Mouse (Mus musculus): ENCODE data around the gene 4930519P11Rik. TPM values are rescaled to one million over a fixed set of nuclear protein-coding genes. Genes with fewer than 3 reads are reported as not detected.

Gene 4930519P11Rik
- polyA plus RNA-seq, 2 experiments: 0.16 TPM; not detected in 1

DNA sequence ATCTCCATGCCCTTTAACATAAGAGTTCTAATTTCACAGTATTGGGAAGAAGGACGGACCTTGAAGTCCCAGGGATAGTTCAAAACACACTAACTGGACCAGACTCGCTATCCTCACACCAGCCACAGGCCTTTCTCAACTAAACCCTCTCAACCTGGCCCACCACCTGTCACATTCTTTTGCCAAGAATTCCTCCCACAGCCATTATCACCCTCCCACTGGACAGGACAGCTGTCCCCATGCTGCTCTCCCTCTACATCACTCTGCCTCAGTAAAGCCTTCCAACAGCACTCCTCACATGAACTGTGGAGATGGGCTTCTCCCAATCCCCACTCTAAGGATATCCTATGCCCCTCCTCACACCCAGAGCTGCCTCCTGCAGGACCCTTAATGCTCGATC lies 47.7 kb downstream of the 4930519P11Rik start:
- Histone ChIP-seq H3K4me2 (replicated peaks; ENCODE audit: low read depth, low read length, severe bottlenecking) (no peak overlapping the region), H3K9ac (ENCODE audit: low read depth, low read length, severe bottlenecking) (peak overlapping the region; percentile 9; the same call in 1 of the 2 replicates), H3K9me3 (ENCODE audit: control insufficient read depth, low read length) (no peaks in the 10 kb centered on the region), H3K36me3 (ENCODE audit: control insufficient read depth, insufficient read depth, low read length) (peaks cover 34% of the 10 kb centered on the region), H3K27ac (replicated peaks; ENCODE audit: low read depth, low read length) (0 out of 2 replicates have a peak overlapping the region, but pooled peaks have one; percentile 1), H3K27me3 (ENCODE audit: control insufficient read depth, insufficient read depth, low read length) (no peaks in the 10 kb centered on the region), H3K4me1 (ENCODE audit: control insufficient read depth, insufficient read depth, low read length) (peaks cover 27% of the 10 kb centered on the region), H3K4me3 (replicated peaks; ENCODE audit: low read length) (no peak overlapping the region)
- ATAC-seq (ENCODE audit: low FRiP score, low read depth) (0 out of 2 replicates have a peak, but pooled peaks have one; percentile 5), DNase-seq (ENCODE audit: low spot score) (no peak)
- no peak for TF ChIP-seq POLR2A (IDR thresholded peaks at IDR 0.05; ENCODE audit: borderline replicate concordance, extremely low read depth, insufficient read depth, insufficient read length)
- 76% methylated on average over 3 of the region's 3 CpGs for WGBS

DNA sequence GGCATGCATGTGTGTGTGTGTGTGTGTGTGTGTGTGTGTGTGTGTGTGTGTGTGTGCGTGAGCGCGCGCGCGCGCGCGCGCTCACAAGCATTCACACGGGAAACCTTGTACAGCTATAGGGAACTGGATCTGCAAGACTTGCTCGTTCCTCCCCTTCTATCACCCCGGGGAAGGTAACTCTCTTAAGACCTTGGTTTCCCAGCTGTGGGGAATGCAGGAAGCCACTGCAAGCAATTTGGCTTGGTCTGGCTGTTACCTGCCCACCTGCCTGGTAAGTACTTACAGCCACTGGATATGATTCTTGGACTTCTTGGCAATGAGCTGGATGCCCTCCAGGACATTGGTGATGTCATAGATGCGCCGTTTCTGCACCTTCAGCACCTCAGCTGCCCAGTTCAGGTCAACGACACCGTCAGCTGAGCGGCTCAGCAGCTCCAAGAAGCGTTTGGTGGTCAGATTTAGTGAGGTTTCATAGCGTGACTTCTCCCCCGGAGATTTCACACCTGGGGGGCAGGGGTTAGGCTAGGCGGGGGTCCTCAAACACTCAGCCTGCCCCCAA lies 49.5 kb downstream of the 4930519P11Rik start:
- peaks cover 40% of the 10 kb centered on the region for H3K36me3 ChIP-seq (ENCODE audit: control insufficient read depth, insufficient read depth, low read length)
- no peak for ATAC-seq (ENCODE audit: low FRiP score, low read depth)
- H3K9ac ChIP-seq (ENCODE audit: low read depth, low read length, severe bottlenecking): no peak overlapping the region
- H3K4me1 ChIP-seq (ENCODE audit: control insufficient read depth, insufficient read depth, low read length): peaks cover 32% of the 10 kb centered on the region
- no peak overlapping the region for H3K4me3 ChIP-seq (replicated peaks; ENCODE audit: low read length)
- WGBS: 80% methylated on average over 17 of the region's 22 CpGs
- H3K9me3 ChIP-seq (ENCODE audit: control insufficient read depth, low read length): no peaks in the 10 kb centered on the region
- DNase-seq (ENCODE audit: low spot score): no peak
- TF ChIP-seq POLR2A (IDR thresholded peaks at IDR 0.05; ENCODE audit: borderline replicate concordance, extremely low read depth, insufficient read depth, insufficient read length): no peak
- H3K4me2 ChIP-seq (replicated peaks; ENCODE audit: low read depth, low read length, severe bottlenecking): no peak overlapping the region
- no peak overlapping the region for H3K27ac ChIP-seq (replicated peaks; ENCODE audit: low read depth, low read length)
- no peaks in the 10 kb centered on the region for H3K27me3 ChIP-seq (ENCODE audit: control insufficient read depth, insufficient read depth, low read length)

Other genes with a start within 250 kb of the 4930519P11Rik start
- 16.6 and 20.0 TPM in 2 replicates for gene Cdk5rap1, start 240.4 kb downstream of the 4930519P11Rik start, polyA plus RNA-seq (2012; rRNA removed)
- 9.0 and 13.0 TPM in 2 replicates for gene Cdk5rap1, start 240.4 kb downstream of the 4930519P11Rik start, polyA plus RNA-seq (2014; fragmentation: Nextera tagmentation; extraction: Ambion mirVana)
- 11.0 and 14.9 TPM in 2 replicates for gene Snta1, start 205.3 kb downstream of the 4930519P11Rik start, polyA plus RNA-seq (2012; rRNA removed)
- gene Snta1, start 205.3 kb downstream of the 4930519P11Rik start, polyA plus RNA-seq (2014; fragmentation: Nextera tagmentation; extraction: Ambion mirVana): 5.0 and 5.2 TPM in 2 replicates
- gene Cbfa2t2, start 177.0 kb downstream of the 4930519P11Rik start, polyA plus RNA-seq (2012; rRNA removed): 26.4 and 36.0 TPM in 2 replicates
- gene Cbfa2t2, start 177.0 kb downstream of the 4930519P11Rik start, polyA plus RNA-seq (2014; fragmentation: Nextera tagmentation; extraction: Ambion mirVana): 35.7 and 40.0 TPM in 2 replicates
- gene 1700003F12Rik, start 66.4 kb downstream of the 4930519P11Rik start, polyA plus RNA-seq (2012; rRNA removed): 0.48 and 0.59 TPM in 2 replicates
- 0.91 and 1.4 TPM in 2 replicates for gene 1700003F12Rik, start 66.4 kb downstream of the 4930519P11Rik start, polyA plus RNA-seq (2014; fragmentation: Nextera tagmentation; extraction: Ambion mirVana)
- gene Actl10, start 61.7 kb downstream of the 4930519P11Rik start, polyA plus RNA-seq (2012; rRNA removed): 0.09 TPM in 1 of 2 replicates, not detected in the other
- 0.21 and 0.30 TPM in 2 replicates for gene Actl10, start 61.7 kb downstream of the 4930519P11Rik start, polyA plus RNA-seq (2014; fragmentation: Nextera tagmentation; extraction: Ambion mirVana)
- gene Necab3, start 54.5 kb downstream of the 4930519P11Rik start, polyA plus RNA-seq (2012; rRNA removed): 6.7 and 8.0 TPM in 2 replicates
- 3.8 and 3.9 TPM in 2 replicates for gene Necab3, start 54.5 kb downstream of the 4930519P11Rik start, polyA plus RNA-seq (2014; fragmentation: Nextera tagmentation; extraction: Ambion mirVana)
- gene E2f1, start 43.5 kb downstream of the 4930519P11Rik start, polyA plus RNA-seq (2012; rRNA removed): 38.3 and 41.8 TPM in 2 replicates
- 9.3 and 9.4 TPM in 2 replicates for gene E2f1, start 43.5 kb downstream of the 4930519P11Rik start, polyA plus RNA-seq (2014; fragmentation: Nextera tagmentation; extraction: Ambion mirVana)
- 20.6 and 21.2 TPM in 2 replicates for gene Pxmp4, start 9.7 kb downstream of the 4930519P11Rik start, polyA plus RNA-seq (2012; rRNA removed)
- gene Pxmp4, start 9.7 kb downstream of the 4930519P11Rik start, polyA plus RNA-seq (2014; fragmentation: Nextera tagmentation; extraction: Ambion mirVana): 27.0 and 27.6 TPM in 2 replicates
- 7.1 and 8.9 TPM in 2 replicates for gene Zfp341, start 140 bp downstream of the 4930519P11Rik start, polyA plus RNA-seq (2012; rRNA removed)
- 0.98 and 1.1 TPM in 2 replicates for gene Zfp341, start 140 bp downstream of the 4930519P11Rik start, polyA plus RNA-seq (2014; fragmentation: Nextera tagmentation; extraction: Ambion mirVana)
- gene Chmp4b, start 38.3 kb upstream of the 4930519P11Rik start, polyA plus RNA-seq (2012; rRNA removed): 177 and 206 TPM in 2 replicates
- gene Chmp4b, start 38.3 kb upstream of the 4930519P11Rik start, polyA plus RNA-seq (2014; fragmentation: Nextera tagmentation; extraction: Ambion mirVana): 20.7 and 20.9 TPM in 2 replicates
- not detected in 2 replicates for gene Gm14214, start 156.6 kb upstream of the 4930519P11Rik start, polyA plus RNA-seq (2012; rRNA removed)
- not detected in 2 replicates for gene Gm14214, start 156.6 kb upstream of the 4930519P11Rik start, polyA plus RNA-seq (2014; fragmentation: Nextera tagmentation; extraction: Ambion mirVana)
- gene Raly, start 177.7 kb upstream of the 4930519P11Rik start, polyA plus RNA-seq (2012; rRNA removed): 355 and 385 TPM in 2 replicates
- gene Raly, start 177.7 kb upstream of the 4930519P11Rik start, polyA plus RNA-seq (2014; fragmentation: Nextera tagmentation; extraction: Ambion mirVana): 65.0 and 66.6 TPM in 2 replicates
- 27.6 and 54.5 TPM in 2 replicates for gene a, start 178.0 kb upstream of the 4930519P11Rik start, polyA plus RNA-seq (2012; rRNA removed)
- gene a, start 178.0 kb upstream of the 4930519P11Rik start, polyA plus RNA-seq (2014; fragmentation: Nextera tagmentation; extraction: Ambion mirVana): 17.8 and 19.9 TPM in 2 replicates

Measured in limb, embryonic 14.5 days (tissue).